Mouse (Mus musculus): ENCODE results near the gene Med12.

The Med12 gene

GRCm38 (mm10) chrX:101273875-101274738 lies at the start of gene Med12:
TSS of gene Med12 (plus strand) at chrX:101274030.
- peak; percentile 89 for DNase-seq

- DNase-seq = no peak
Measured at GRCm38 (mm10) chrX:101245011-101245410, 28.8 kb upstream of the Med12 start.

- DNase-seq = peak; percentile 91
Measured at GRCm38 (mm10) chrX:101253952-101254729, 19.7 kb upstream of the Med12 start, which contains the start of gene Foxo4. TSS of gene Foxo4 (plus strand) at chrX:101254528.

GRCm38 (mm10) chrX:101254740-101255139 lies 19.1 kb upstream of the Med12 start:
- DNase-seq = peak; percentile 32

GRCm38 (mm10) chrX:101256603-101257002 lies 17.2 kb upstream of the Med12 start:
- DNase-seq = peak; percentile 79

GRCm38 (mm10) chrX:101260441-101261325 lies 13.1 kb upstream of the Med12 start:
- DNase-seq = peak; percentile 73

- DNase-seq = no peak
Measured at GRCm38 (mm10) chrX:101263892-101264291, 9.9 kb upstream of the Med12 start, which contains the start of gene Gm614. TSS of gene Gm614 (minus strand) at chrX:101263992.

GRCm38 (mm10) chrX:101266631-101267030 lies 7.2 kb upstream of the Med12 start:
- no peak for DNase-seq

GRCm38 (mm10) chrX:101268025-101268754 lies 5.6 kb upstream of the Med12 start, which contains the start of gene Il2rg:
TSS of gene Il2rg (minus strand) at chrX:101268255.
- peak; percentile 72 for DNase-seq

- no peak for DNase-seq
Measured at GRCm38 (mm10) chrX:101268755-101269124, 5.1 kb upstream of the Med12 start, which contains the start of gene Gm20489. TSS of gene Gm20489 (minus strand) at chrX:101269023.

- peak; percentile 51 for DNase-seq
Measured at GRCm38 (mm10) chrX:101273410-101273809, 420 bp upstream of the Med12 start.

GRCm38 (mm10) chrX:101282813-101283212 lies 9.0 kb downstream of the Med12 start:
- no peak for DNase-seq

- DNase-seq = peak; percentile 76
Measured at GRCm38 (mm10) chrX:101285534-101285933, 11.7 kb downstream of the Med12 start.

- no peak for DNase-seq
Measured at GRCm38 (mm10) chrX:101285953-101286670, 12.3 kb downstream of the Med12 start.

GRCm38 (mm10) chrX:101287543-101287942 lies 13.7 kb downstream of the Med12 start:
- no peak for DNase-seq

GRCm38 (mm10) chrX:101288432-101288831 lies 14.6 kb downstream of the Med12 start:
- DNase-seq = no peak

- DNase-seq = no peak
Measured at GRCm38 (mm10) chrX:101289037-101289436, 15.2 kb downstream of the Med12 start.

GRCm38 (mm10) chrX:101290111-101290510 lies 16.3 kb downstream of the Med12 start:
- DNase-seq = no peak

GRCm38 (mm10) chrX:101299055-101299454 lies 25.2 kb downstream of the Med12 start, which contains the start of gene Nlgn3:
TSS of gene Nlgn3 (plus strand) at chrX:101299168.
- peak; percentile 5 for DNase-seq

- no peak for DNase-seq
Measured at GRCm38 (mm10) chrX:101299473-101300426, 25.9 kb downstream of the Med12 start.
